Mouse (Mus musculus) neural tube, embryonic 11.5 days (tissue): Measurements from ENCODE around the gene Pcdh15. TPM values are rescaled to one million over a fixed set of nuclear protein-coding genes. Genes with fewer than 3 reads are reported as not detected.

Experiments used
- ATAC-seq: fragments of 200-750 bp; cut with Nextera tagmentation; 2 replicates; pipeline ENCODE4 v1.8.0; 2017; ENCODE audit warnings: moderate number of reproducible peaks, mild to moderate bottlenecking, moderate TSS enrichment, moderate library complexity; ENCODE audit not compliant: insufficient read depth, low FRiP score, low TSS enrichment
- DNase-seq: peaks from one replicate; pipeline ENCODE4 v3.0.0-alpha.2; 2015; ENCODE audit warnings: low spot score
- H3K27ac ChIP-seq: fragments of 300-500 bp; sonication (generic); 2 replicates; pipeline ENCODE4 v1.5.1; 2014; ENCODE audit warnings: low read depth, mild to moderate bottlenecking, low read length
- H3K27me3 ChIP-seq: fragments of 300-500 bp; sonication (generic); 2 replicates; pipeline ENCODE4 v1.6.1; 2014; ENCODE audit warnings: mild to moderate bottlenecking, low read length, mixed read lengths; ENCODE audit not compliant: control insufficient read depth, insufficient read depth
- H3K36me3 ChIP-seq: fragments of 300-500 bp; sonication (generic); 2 replicates; pipeline ENCODE4 v1.6.1; 2014; ENCODE audit warnings: mild to moderate bottlenecking, low read length, moderate library complexity, mixed read lengths; ENCODE audit not compliant: control insufficient read depth, insufficient read depth
- H3K4me1 ChIP-seq: fragments of 300-500 bp; sonication (generic); 2 replicates; pipeline ENCODE4 v1.6.1; 2014; ENCODE audit warnings: low read length, mixed read lengths; ENCODE audit not compliant: control insufficient read depth, insufficient read depth
- H3K4me2 ChIP-seq: fragments of 300-500 bp; sonication (generic); 2 replicates; pipeline ENCODE4 v1.6.1; 2014; ENCODE audit warnings: low read depth, mild to moderate bottlenecking, moderate library complexity
- H3K4me3 ChIP-seq: fragments of 300-500 bp; sonication (generic); 2 replicates; pipeline ENCODE4 v1.5.1; 2014; ENCODE audit warnings: low read depth, low read length
- H3K9ac ChIP-seq: fragments of 300-500 bp; sonication (generic); 2 replicates; pipeline ENCODE4 v1.6.1; 2014; ENCODE audit warnings: mild to moderate bottlenecking, low read length
- H3K9me3 ChIP-seq: fragments of 300-500 bp; sonication (generic); 2 replicates; pipeline ENCODE4 v1.6.1; 2016; ENCODE audit warnings: low read length; ENCODE audit not compliant: control insufficient read depth
- WGBS: fragments of 180-500 bp; shearing (Covaris S2); extraction: QIAGEN DNeasy Blood & Tissue Kit; methylation state at CpG from one replicate; pipeline ENCODE4 v1.1.7; 2014; 5-methylcytosine and 5-hydroxymethylcytosine counted together
- polyA plus RNA-seq: library from polyadenylated mRNA; unstranded; fragments of >200 nt; fragmentation: Nextera tagmentation; extraction: Ambion mirVana; gene quantifications from 2 replicates; pipeline ENCODE4 v1.2.1, GENCODE M21; 2014

Pcdh15 gene
- polyA plus RNA-seq, 1 experiment from 2014 or later: 1.9 TPM

- Histone ChIP-seq H3K4me2 (no peak overlapping the region), H3K36me3 (no peaks in the 10 kb centered on the region), H3K4me1 (0 out of 2 replicates have a peak, but pooled peaks cover 2% of the 10 kb centered on the region), H3K9ac (no peak overlapping the region), H3K9me3 (no peaks in the 10 kb centered on the region), H3K27ac (no peak overlapping the region), H3K27me3 (no peaks in the 10 kb centered on the region), H3K4me3 (no peak overlapping the region)
- DNase-seq (no peak), ATAC-seq (no peak)
- 62% methylated on average over 5 of the region's 5 CpGs for WGBS
Measured at GRCm38 (mm10) chr10:73984057-73984456, 884.9 kb downstream of the Pcdh15 start.

- DNase-seq (no peak), ATAC-seq (no peak)
- H3K4me2 ChIP-seq: no peak overlapping the region
- no peaks in the 10 kb centered on the region for H3K9me3 ChIP-seq
- H3K27ac ChIP-seq: no peak overlapping the region
- no peak overlapping the region for H3K9ac ChIP-seq
- H3K27me3 ChIP-seq: no peaks in the 10 kb centered on the region
- no peaks in the 10 kb centered on the region for H3K4me1 ChIP-seq
- WGBS: 57% methylated on average over 1 of the region's 1 CpGs
- H3K4me3 ChIP-seq: no peak overlapping the region
- no peaks in the 10 kb centered on the region for H3K36me3 ChIP-seq
Measured at GRCm38 (mm10) chr10:74008836-74009235, 909.7 kb downstream of the Pcdh15 start.

- no peak overlapping the region for H3K4me2 ChIP-seq
- DNase-seq: no peak
- H3K27me3 ChIP-seq: no peaks in the 10 kb centered on the region
- no peak overlapping the region for H3K27ac ChIP-seq
- no peak overlapping the region for H3K9ac ChIP-seq
- no peaks in the 10 kb centered on the region for H3K9me3 ChIP-seq
- no peaks in the 10 kb centered on the region for H3K4me1 ChIP-seq
- ATAC-seq: no peak
- no peak overlapping the region for H3K4me3 ChIP-seq
- 89% methylated on average over 1 of the region's 1 CpGs for WGBS
- H3K36me3 ChIP-seq: no peaks in the 10 kb centered on the region
Measured at GRCm38 (mm10) chr10:74023091-74023490, 923.9 kb downstream of the Pcdh15 start.

- Histone ChIP-seq H3K4me1 (no peaks in the 10 kb centered on the region), H3K9ac (no peak overlapping the region), H3K36me3 (no peaks in the 10 kb centered on the region), H3K9me3 (no peaks in the 10 kb centered on the region), H3K27me3 (no peaks in the 10 kb centered on the region), H3K4me2 (no peak overlapping the region), H3K4me3 (no peak overlapping the region), H3K27ac (no peak overlapping the region)
- 64% methylated on average over 9 of the region's 9 CpGs for WGBS
- ATAC-seq: no peak
- no peak for DNase-seq
Measured at GRCm38 (mm10) chr10:74053059-74053458, 953.9 kb downstream of the Pcdh15 start.

GRCm38 (mm10) chr10:74086653-74087052 is 987.5 kb downstream of the Pcdh15 start:
- ATAC-seq: no peak
- 94% methylated on average over 4 of the region's 4 CpGs for WGBS
- no peak overlapping the region for H3K4me3 ChIP-seq
- H3K27ac ChIP-seq: no peak overlapping the region
- no peaks in the 10 kb centered on the region for H3K36me3 ChIP-seq
- H3K9me3 ChIP-seq: no peaks in the 10 kb centered on the region
- H3K27me3 ChIP-seq: no peaks in the 10 kb centered on the region
- H3K4me2 ChIP-seq: no peak overlapping the region
- no peaks in the 10 kb centered on the region for H3K4me1 ChIP-seq
- no peak for DNase-seq
- H3K9ac ChIP-seq: no peak overlapping the region

GRCm38 (mm10) chr10:74098296-74098695 is 999.2 kb downstream of the Pcdh15 start:
- no peak overlapping the region for H3K27ac ChIP-seq
- ATAC-seq (no peak), DNase-seq (no peak)
- no peaks in the 10 kb centered on the region for H3K9me3 ChIP-seq
- no peaks in the 10 kb centered on the region for H3K4me1 ChIP-seq
- no peak overlapping the region for H3K9ac ChIP-seq
- no peaks in the 10 kb centered on the region for H3K27me3 ChIP-seq
- H3K36me3 ChIP-seq: no peaks in the 10 kb centered on the region
- 95% methylated on average over 1 of the region's 1 CpGs for WGBS
- H3K4me3 ChIP-seq: no peak overlapping the region
- H3K4me2 ChIP-seq: no peak overlapping the region

GRCm38 (mm10) chr10:74114107-74114506 is 1015.0 kb downstream of the Pcdh15 start:
- WGBS: 64% methylated on average over 1 of the region's 1 CpGs
- no peaks in the 10 kb centered on the region for H3K36me3 ChIP-seq
- H3K9ac ChIP-seq: no peak overlapping the region
- no peak overlapping the region for H3K4me3 ChIP-seq
- H3K4me1 ChIP-seq: no peaks in the 10 kb centered on the region
- H3K4me2 ChIP-seq: no peak overlapping the region
- no peaks in the 10 kb centered on the region for H3K27me3 ChIP-seq
- no peak for DNase-seq
- no peak overlapping the region for H3K27ac ChIP-seq
- no peaks in the 10 kb centered on the region for H3K9me3 ChIP-seq
- ATAC-seq: no peak

- H3K9me3 ChIP-seq: no peaks in the 10 kb centered on the region
- H3K27me3 ChIP-seq: no peaks in the 10 kb centered on the region
- no peak overlapping the region for H3K27ac ChIP-seq
- no peak overlapping the region for H3K4me2 ChIP-seq
- no peaks in the 10 kb centered on the region for H3K36me3 ChIP-seq
- 69% methylated on average over 1 of the region's 1 CpGs for WGBS
- ATAC-seq: no peak
- no peaks in the 10 kb centered on the region for H3K4me1 ChIP-seq
- H3K4me3 ChIP-seq: no peak overlapping the region
- no peak overlapping the region for H3K9ac ChIP-seq
- DNase-seq: no peak
Measured at GRCm38 (mm10) chr10:74116817-74117216, 1017.7 kb downstream of the Pcdh15 start.

- H3K4me3 ChIP-seq: no peak overlapping the region
- WGBS: 91% methylated on average over 4 of the region's 4 CpGs
- H3K4me1 ChIP-seq: no peaks in the 10 kb centered on the region
- DNase-seq: no peak
- ATAC-seq: no peak
- H3K9me3 ChIP-seq: no peaks in the 10 kb centered on the region
- no peak overlapping the region for H3K4me2 ChIP-seq
- no peak overlapping the region for H3K27ac ChIP-seq
- no peak overlapping the region for H3K9ac ChIP-seq
- no peaks in the 10 kb centered on the region for H3K27me3 ChIP-seq
- H3K36me3 ChIP-seq: no peaks in the 10 kb centered on the region
Measured at GRCm38 (mm10) chr10:74123421-74123820, 1024.3 kb downstream of the Pcdh15 start.
